Mouse (Mus musculus): ENCODE measurements around the gene Serpina5.
A peak's percentile ranks its signal among the peaks of the same experiment; 100 is the strongest.

Serpina5 gene

DNA sequence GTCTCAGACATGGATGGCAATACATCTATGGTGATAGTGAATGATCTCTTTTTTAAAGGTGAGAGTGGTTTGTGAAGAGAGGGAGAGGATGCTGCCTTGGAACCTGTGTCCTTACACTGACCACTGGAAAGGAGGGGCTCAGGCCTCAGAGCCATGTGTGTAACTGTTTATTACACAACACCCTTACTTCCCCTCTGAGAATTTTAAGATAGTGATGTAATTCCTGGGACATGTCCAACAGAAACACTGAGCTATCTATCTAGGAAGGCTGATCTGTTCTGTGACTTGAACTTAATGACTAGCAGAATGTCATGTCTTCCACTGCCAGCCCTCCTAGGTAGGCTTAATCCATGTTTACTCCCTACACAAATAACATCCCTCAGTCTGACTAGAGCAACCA is 30.1 kb downstream of the Serpina5 start:
- DNase-seq = no peak

DNA sequence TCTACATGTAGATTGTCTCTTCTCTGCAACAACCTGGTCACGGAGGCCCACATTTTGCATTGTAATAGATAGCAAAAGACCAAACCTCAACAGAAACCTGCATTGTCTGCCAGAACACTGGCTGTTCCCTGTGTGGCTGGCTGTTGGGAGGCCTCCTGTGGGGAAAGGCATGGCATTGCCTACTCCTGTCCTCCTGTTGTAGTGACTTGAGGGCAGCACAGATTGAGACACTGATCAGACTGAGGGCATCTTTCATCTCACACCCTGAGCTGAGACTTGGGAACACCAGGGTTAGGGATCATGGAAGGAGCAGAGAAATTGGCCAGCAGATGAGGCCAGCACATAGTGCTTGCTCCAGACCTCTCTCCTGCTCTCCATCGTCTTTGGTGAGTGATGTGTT is 37.3 kb downstream of the Serpina5 start:
- DNase-seq = no peak

DNA sequence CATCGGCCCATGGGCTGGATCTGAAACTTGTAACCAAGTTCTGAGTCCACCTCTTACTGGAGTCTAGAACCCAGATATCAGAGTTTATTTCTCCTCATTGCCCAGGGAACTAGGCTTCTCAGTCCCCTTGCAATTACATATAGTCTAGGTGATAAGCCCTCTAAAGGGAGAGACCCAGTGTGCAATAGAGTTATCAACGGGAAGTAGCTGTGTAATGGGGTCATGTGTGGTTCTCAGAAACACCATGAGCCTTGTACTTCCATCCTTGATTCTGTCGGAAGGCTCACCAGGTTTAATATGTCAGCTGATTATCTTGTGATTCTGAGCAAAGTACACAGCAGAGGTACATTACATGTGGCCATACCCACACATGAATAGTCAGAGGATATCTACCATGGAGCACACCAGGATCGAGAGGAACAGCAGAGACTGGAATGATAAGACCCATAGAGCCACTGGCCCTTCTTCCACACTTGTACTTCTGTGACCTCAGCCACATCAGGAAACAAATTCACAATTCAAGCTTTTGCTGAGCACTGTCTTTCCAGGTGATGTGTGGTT is 39.7 kb downstream of the Serpina5 start:
- DNase-seq = no peak

DNA sequence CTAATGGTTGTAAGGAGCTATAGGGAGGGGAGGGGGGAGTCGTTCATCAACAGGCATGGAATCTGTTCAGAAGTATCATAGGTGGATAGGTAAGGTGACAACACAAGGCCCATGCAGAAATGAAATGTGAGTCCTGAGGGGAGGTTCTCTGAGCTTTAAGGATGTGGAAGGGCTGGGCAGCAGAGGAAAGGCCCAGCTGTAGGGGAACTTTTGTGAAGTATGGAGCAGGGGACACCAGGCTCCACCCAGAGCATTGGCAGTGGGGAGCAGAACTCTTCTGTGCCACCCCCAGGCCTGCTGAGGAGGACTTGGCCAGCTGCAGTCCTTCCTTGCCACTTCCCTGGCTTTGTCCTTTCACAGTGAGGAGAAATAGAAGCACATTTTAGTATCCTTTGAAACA is 40.6 kb downstream of the Serpina5 start:
- no peak for DNase-seq

DNA sequence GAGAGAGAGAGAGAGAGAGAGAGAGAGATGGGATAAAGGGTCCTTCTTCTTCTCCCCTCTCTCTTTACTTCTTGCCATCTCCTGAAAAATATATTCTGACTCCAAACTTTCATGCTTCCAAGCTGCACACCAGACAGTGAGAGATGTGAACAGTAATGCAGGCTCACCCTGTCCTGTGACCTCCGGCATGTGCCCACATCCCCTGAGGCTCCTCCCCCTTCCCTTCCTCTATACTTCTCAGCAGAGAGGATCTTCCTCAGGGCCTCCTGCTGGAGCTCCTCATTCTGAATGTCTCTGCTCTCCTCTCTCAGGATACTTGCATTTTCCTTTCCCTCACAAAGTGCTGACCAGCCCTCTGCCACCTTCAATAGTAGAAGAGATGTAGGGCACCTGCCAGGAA is 41.5 kb downstream of the Serpina5 start:
- DNase-seq = no peak

DNA sequence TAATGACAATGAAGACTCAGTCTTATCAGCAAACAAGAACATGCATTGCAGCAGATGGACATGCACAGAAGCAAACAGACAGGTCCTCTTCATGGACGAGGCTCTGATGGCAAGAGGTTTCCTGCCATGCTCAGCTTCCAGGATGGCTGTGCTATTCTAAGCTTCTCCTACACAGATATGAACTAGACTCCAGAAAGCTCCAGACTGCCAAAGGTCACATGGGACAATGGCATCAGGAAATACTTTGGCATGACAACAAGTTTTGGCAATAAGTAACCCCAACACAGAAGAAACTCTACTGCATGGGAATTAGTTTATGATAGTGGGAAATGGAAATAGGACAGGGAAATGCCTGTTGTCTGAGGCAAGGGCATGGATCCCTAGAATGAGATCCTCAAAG is 42.4 kb downstream of the Serpina5 start:
- peak; percentile 15 to 22 for DNase-seq

DNA sequence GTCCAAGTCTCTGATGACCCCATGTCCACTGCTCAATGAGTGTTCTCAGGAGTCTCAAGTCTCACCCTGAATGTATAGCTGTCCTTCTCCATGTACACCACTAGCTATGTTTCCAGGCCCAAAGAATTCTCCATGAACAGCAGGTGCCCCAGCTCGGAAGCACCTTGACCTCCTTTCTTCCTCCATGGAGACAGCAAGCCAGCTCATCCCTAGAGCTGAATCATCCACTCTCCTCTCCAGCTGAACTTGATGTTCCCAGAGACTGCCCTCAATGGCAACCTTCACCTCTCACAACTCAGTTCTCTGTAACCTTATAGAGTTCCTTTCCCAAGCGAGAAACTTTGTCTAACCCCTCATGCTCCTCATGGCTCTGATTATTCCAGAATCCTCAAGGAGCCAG is 44.7 kb downstream of the Serpina5 start:
- no peak for DNase-seq

DNA sequence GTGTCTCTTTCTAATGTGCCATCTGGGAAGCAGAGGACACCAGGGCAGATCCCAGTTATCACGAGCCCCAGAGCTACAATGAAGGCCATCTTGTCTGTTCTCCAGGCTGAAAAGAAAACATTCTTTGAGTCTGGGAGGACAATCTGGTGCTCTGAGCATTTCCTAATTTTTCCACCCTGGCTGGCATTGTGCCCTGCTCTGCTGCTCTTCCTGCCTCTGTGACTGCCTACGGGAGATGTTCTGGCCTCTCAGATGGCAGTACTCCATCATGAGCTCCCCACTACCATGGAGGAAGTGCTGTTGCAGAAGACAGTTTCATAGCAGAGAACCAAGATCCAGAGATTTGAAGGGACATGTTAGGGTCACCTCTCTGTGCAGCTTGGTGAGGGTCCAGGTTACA is 51.1 kb downstream of the Serpina5 start:
- DNase-seq = no peak

DNA sequence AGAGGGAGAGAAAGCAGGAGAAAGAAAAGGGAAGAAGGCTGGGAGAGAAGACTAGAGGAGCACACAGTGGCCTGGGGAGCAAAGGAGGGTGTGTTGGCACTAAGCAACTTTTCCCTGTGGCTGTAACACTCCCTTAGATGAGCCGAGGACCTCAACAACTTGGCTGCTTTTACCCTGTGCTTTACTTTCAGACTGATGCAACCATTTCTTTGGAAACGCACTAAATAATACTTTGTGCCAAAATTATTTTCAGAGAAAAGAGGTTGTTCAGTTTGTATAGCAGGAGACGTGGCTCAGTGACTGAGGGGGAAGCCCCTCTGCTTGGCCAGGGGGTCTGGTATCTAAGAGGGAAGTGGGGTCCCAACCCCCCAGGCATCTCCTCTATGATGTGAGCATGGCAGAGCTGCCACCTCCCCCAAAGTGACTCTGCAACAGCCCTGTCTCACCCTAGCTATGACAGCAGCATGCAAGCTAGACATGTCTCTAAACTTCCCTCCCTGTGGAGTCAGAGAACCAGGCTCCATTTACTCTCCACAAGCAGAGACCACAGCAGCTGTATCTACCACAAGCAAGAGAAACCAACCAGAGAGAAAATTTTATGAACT is 52.2 kb downstream of the Serpina5 start:
- no peak for DNase-seq

DNA sequence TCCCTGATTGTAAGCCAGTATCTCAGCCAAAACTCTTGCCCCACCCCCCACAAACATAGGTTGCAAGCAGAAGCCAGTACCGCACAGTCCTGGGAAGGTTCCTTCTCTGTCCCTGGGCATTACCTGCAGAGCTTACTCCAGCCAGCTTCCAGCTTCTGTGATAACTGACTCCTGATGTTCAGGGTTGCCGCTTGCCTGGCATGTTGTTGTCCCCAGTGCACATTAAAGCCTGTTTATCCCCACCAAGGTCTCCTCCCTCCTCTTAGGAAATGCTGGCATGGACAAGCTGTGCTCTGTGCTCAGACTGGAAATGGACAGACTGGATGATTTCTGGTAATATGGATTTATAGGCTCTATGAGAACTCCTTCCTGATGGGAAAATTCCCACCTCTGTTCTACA is 52.7 kb downstream of the Serpina5 start, which contains the start of gene Serpina3c:
TSS of gene Serpina3c (minus strand) at position 215 of the 400 bp plus-strand sequence.
- DNase-seq = no peak

Data from kidney, postnatal 36 days (tissue).